In genomic region chr10:92163851-92164647, GRCm38 (mm10) we compare ENCODE assay signal across 13 mouse cellular contexts.
DNase-seq lines count a peak whose midpoint lies in the region; ATAC-seq and TF ChIP-seq lines count a peak whose summit lies in the region.
"Had no signal": no experiment of that assay in that cellular context is flagged by ENCODE, and none has a peak within 500 bp of the region (broad histone marks: within the 10 kb centered on the region; RNA-seq: fewer than 3 reads in every experiment).

No protein-coding gene starts in this region.

- DNase-seq in cerebellum, postnatal 10 days = peak; percentile 13 to 30
- no peak for DNase-seq in cerebellum, adult 11-12 months
- DNase-seq in retina, embryonic 14.5 days (ENCODE audit: low spot score) = peak; percentile 59
- no peak for DNase-seq in retina, postnatal 1 day
- DNase-seq in stomach, postnatal 0 days (ENCODE audit: low spot score) = no peak
- no peak for DNase-seq in gastrocnemius, postnatal 14 days
- DNase-seq: adrenal gland, adult 8-10 months; cerebellum, adult 11 months; layer of hippocampus, adult 9-11 months; liver, embryonic 13.5 days; thymus, postnatal 25 days had no signal

- TF ChIP-seq EP300 in stomach, postnatal 0 days (optimal IDR thresholded peaks at IDR 0.05) = no peak

- ATAC-seq in limb, embryonic 15.5 days (ENCODE audit: insufficient number of reproducible peaks, low FRiP score, low TSS enrichment, low read depth) = no peak
- no peak for ATAC-seq in stomach, postnatal 0 days (ENCODE audit: low FRiP score, low TSS enrichment)
- ATAC-seq in megakaryocyte progenitor cell, adult 5-6 weeks (replicated peaks; ENCODE audit: poor library complexity) = no peak

- no peak overlapping the region for H3K27ac ChIP-seq in limb, embryonic 15.5 days
- no peak overlapping the region for H3K27ac ChIP-seq in stomach, postnatal 0 days (replicated peaks)
- H3K27ac ChIP-seq: liver, embryonic 13.5 days had no signal

- WGBS in limb, embryonic 15.5 days = 71% methylated on average over 12 of the region's 12 CpGs
- 64% methylated on average over 12 of the region's 12 CpGs for WGBS in stomach, postnatal 0 days

- H3K36me3 ChIP-seq in limb, embryonic 15.5 days = no peaks in the 10 kb centered on the region
- H3K36me3 ChIP-seq in stomach, postnatal 0 days (ENCODE audit: control insufficient read depth, insufficient read depth, low read length) = no peaks in the 10 kb centered on the region
- H3K36me3 ChIP-seq: liver, embryonic 13.5 days had no signal

- peak overlapping the region; percentile 1; the same call in 1 of the 2 replicates for H3K4me3 ChIP-seq in limb, embryonic 15.5 days
- H3K4me3 ChIP-seq in stomach, postnatal 0 days (ENCODE audit: low read depth, low read length) = no peak overlapping the region
- H3K4me3 ChIP-seq: liver, embryonic 13.5 days had no signal

- intact Hi-C loops in gastrocnemius, postnatal 14 days (cut with DNase I; ENCODE audit: low total_unique reads) = no loop called here

- H3K27me3 ChIP-seq in limb, embryonic 15.5 days = peaks cover 28% of the 10 kb centered on the region
- H3K27me3 ChIP-seq in stomach, postnatal 0 days (ENCODE audit: control insufficient read depth, insufficient read depth, low read length) = no peaks in the 10 kb centered on the region

- H3K9me3 ChIP-seq in limb, embryonic 15.5 days = no peaks in the 10 kb centered on the region
- no peaks in the 10 kb centered on the region for H3K9me3 ChIP-seq in stomach, postnatal 0 days (ENCODE audit: control insufficient read depth, low read length)
- H3K9me3 ChIP-seq: liver, embryonic 13.5 days had no signal

- no peak overlapping the region for H3K9ac ChIP-seq in limb, embryonic 15.5 days
- no peak overlapping the region for H3K9ac ChIP-seq in stomach, postnatal 0 days (ENCODE audit: low read length)
- H3K9ac ChIP-seq: liver, embryonic 13.5 days had no signal

- H3K4me1 ChIP-seq in limb, embryonic 15.5 days = peaks cover 6% of the 10 kb centered on the region; the same call in 1 of the 2 replicates
- H3K4me1 ChIP-seq in stomach, postnatal 0 days (replicated peaks; ENCODE audit: control insufficient read depth, insufficient read depth) = no peaks in the 10 kb centered on the region
- H3K4me1 ChIP-seq: liver, embryonic 13.5 days had no signal

- no peak overlapping the region for H3K4me2 ChIP-seq in limb, embryonic 15.5 days
- no peak overlapping the region for H3K4me2 ChIP-seq in stomach, postnatal 0 days (replicated peaks; ENCODE audit: low read depth)
- H3K4me2 ChIP-seq: liver, embryonic 13.5 days had no signal

- TF ChIP-seq CTCF in stomach, postnatal 0 days (IDR thresholded peaks at IDR 0.05; ENCODE audit: low read depth) = no peak

Comparison
In these comparisons a context has a peak if more than half of its experiments do, and no peak if none do; other contexts are left out.
1. DNase-seq: peak in cerebellum, postnatal 10 days (2 of 2) and retina, embryonic 14.5 days (single experiment); none in cerebellum, adult 11-12 months (single experiment), retina, postnatal 1 day (single experiment), stomach, postnatal 0 days (single experiment) and gastrocnemius, postnatal 14 days (single experiment).